Mouse (Mus musculus): ENCODE measurements around the gene 4930438A08Rik.
A peak's percentile ranks its signal among the peaks of the same experiment; 100 is the strongest.

4930438A08Rik gene

GRCm38 (mm10) chr11:58323570-58324340, 49.2 kb downstream of the 4930438A08Rik start:
- DNase-seq (ENCODE audit: low read depth, low spot score) = no peak

GRCm38 (mm10) chr11:58324614-58325229, 50.1 kb downstream of the 4930438A08Rik start:
- DNase-seq (ENCODE audit: low read depth, low spot score) = no peak

- no peak for DNase-seq (ENCODE audit: low read depth, low spot score)
These were observed 52.2 kb downstream of the 4930438A08Rik start for GRCm38 (mm10) chr11:58326781-58327180.

GRCm38 (mm10) chr11:58329906-58330275, 55.3 kb downstream of the 4930438A08Rik start:
- DNase-seq (ENCODE audit: low read depth, low spot score) = no peak

- DNase-seq (ENCODE audit: low read depth, low spot score) = peak; percentile 90
These were observed 55.9 kb downstream of the 4930438A08Rik start, which contains the start of the genes Zfp672 and Sh3bp5l for GRCm38 (mm10) chr11:58330276-58331148. Zfp672 (minus strand) TSS chr11:58330339. Sh3bp5l (plus strand) TSS chr11:58330724.

GRCm38 (mm10) chr11:58331149-58331495, 56.5 kb downstream of the 4930438A08Rik start:
- no peak for DNase-seq (ENCODE audit: low read depth, low spot score)

GRCm38 (mm10) chr11:58331546-58331945, 56.9 kb downstream of the 4930438A08Rik start:
- no peak for DNase-seq (ENCODE audit: low read depth, low spot score)

GRCm38 (mm10) chr11:58334746-58335145, 60.1 kb downstream of the 4930438A08Rik start:
- no peak for DNase-seq (ENCODE audit: low read depth, low spot score)

Measured in retina, postnatal 7 days (tissue).